Mouse (Mus musculus) adrenal gland, postnatal 25 days (tissue): Measurements from ENCODE around the gene Saxo1. TPM values are rescaled to one million over a fixed set of nuclear protein-coding genes. Genes with fewer than 3 reads are reported as not detected.

Source experiments
- DNase-seq: peaks from one replicate; pipeline ENCODE4 v3.0.0; 2021; ENCODE audit warnings: mixed read lengths
- long read RNA-seq: library from polyadenylated mRNA; stranded (forward); transcript quantifications from one replicate; pipeline ENCODE4 v2.0.0, GENCODE M21; 2021
- total RNA-seq: library from RNA; stranded (reverse); gene quantifications from 2 replicates; pipeline ENCODE4 v1.2.3, GENCODE M21; 2021

Saxo1 gene
- not detected in 2 replicates for total RNA-seq
- long read RNA-seq: 0 reads

DNA sequence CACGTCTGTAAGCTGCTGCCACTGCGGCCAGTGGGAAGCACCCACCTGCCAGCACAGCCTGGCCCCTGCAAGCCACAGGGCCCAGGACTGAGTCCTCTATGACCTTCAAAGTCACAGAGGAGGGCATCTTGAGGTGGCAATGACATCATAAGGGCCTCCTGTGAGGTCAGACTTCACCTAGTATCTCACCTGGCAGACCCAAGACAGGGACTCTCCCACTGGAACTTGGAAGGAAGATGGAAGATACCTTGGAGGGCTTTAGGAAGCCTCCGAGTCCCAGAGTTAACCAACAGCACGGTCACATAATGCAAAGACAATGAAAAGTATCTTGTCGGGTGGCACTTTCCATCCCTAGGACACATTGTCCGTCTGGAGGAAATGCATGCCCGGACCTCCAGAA, at the start of gene Saxo1:
Saxo1 (minus strand) TSS at position 101 of the 400 bp plus-strand sequence.
- DNase-seq: no peak

DNA sequence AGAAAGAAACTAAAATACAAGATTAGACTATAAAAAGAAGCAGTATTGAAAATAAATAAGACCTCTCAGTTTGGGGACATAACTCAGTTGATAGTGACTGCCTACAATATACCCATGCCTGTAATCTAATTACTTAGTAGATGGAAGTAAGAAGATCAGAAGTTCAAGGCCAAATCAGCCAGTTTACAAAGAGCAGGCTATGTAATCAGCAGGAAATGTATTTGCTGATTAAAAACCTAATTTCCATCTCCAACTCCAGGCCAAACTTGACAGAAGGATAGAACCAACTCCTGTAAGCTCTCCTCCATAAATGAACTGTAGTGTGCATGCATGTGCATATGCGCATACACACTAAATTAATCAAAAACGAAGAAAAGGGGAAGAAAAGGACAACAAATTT, 33.2 kb upstream of the Saxo1 start:
- no peak for DNase-seq

- no peak for DNase-seq
Measured at GRCm38 (mm10) chr4:86588236-86588635, 30.1 kb upstream of the Saxo1 start.

DNA sequence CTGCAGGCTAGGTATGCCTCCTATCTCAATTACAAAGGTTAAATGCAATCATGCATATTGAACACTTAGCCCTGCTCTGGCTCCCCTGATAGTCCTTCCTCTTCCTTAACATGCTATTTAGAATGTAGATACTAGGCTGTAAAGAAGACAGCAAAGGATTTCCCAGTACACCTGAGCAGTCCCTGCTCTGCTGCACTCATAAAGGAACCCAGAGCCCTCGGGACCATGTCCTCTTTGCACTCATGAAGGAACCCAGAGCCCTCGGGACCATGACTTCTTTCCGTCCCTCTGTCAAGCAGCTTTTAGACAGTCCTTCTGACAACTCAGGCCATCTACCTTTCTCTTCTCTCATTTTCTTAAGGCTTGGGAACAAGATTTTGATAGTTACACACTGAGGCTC, 22.5 kb upstream of the Saxo1 start:
- DNase-seq: no peak

- DNase-seq: no peak
Measured at GRCm38 (mm10) chr4:86580056-86580455, 21.9 kb upstream of the Saxo1 start.

GRCm38 (mm10) chr4:86576630-86577225, 18.6 kb upstream of the Saxo1 start:
- no peak for DNase-seq

- DNase-seq: no peak
Measured at GRCm38 (mm10) chr4:86576120-86576541, 18.0 kb upstream of the Saxo1 start.

DNA sequence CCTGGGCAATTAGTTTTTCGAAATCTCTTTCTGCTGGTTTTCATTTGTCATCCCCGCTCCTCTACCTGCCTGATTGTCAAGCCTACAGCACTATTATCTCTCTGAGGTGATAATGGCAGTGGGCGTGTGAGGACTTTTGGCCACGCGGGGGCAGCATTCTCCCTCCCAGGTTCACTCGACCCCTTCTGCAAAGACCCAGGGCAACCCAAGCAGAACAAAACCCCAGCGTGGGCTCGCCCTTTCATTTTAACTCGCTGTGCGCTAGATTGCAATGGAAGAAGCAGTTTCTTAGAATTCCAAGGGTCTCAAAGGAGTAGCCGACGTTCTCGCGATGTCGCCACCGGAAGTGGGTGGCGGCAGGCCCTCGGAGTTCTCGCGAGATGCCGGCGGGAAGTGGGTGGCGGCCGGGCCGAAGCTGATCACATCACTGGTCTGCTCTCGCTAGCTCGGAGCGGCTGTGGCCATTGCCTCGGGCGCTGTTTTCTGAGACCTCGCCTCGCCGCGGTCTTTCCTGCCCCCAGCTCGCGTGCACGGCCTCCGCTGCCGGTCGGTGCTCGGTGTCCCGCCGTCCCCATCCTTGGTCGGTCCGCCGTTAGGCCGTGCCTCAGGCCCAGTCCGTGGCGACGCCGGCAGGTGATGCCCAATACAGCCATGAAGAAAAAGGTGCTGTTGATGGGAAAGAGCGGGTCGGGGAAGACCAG, 17.3 kb upstream of the Saxo1 start, which contains the start of gene Rraga:
Rraga (plus strand) TSS at position 386 of the 701 bp plus-strand sequence.
- DNase-seq: peak; percentile 97

- DNase-seq: no peak
Measured at GRCm38 (mm10) chr4:86574939-86575282, 16.8 kb upstream of the Saxo1 start.

- DNase-seq: no peak
Measured at GRCm38 (mm10) chr4:86561061-86561460, 2.9 kb upstream of the Saxo1 start.

DNA sequence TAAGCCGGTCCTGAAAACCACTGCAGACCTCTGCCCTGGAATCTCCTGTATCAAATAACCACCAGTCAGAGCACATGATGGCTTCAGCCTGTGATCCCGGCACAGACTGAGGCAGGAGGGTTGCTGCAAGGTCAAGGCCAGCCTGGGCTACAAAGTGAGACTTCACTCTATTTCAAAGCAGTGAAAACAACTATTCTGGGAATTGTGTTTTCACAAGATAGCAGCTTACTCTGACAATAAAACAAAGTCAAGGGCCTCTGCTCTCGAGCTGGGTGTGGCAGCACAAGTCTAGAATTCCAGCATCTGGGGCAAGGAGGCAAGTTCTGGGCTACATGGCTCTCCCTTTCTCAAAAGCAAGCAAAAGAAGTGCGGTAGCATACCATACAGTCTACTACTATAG, 878 bp upstream of the Saxo1 start:
- DNase-seq: no peak

- no peak for DNase-seq
Measured at GRCm38 (mm10) chr4:86557371-86557770, 757 bp downstream of the Saxo1 start.

GRCm38 (mm10) chr4:86555035-86555707, 3.0 kb downstream of the Saxo1 start:
- no peak for DNase-seq

- DNase-seq: no peak
Measured at GRCm38 (mm10) chr4:86548332-86548731, 9.8 kb downstream of the Saxo1 start.

GRCm38 (mm10) chr4:86545615-86546014, 12.5 kb downstream of the Saxo1 start:
- DNase-seq: no peak

- DNase-seq: no peak
Measured at GRCm38 (mm10) chr4:86543999-86544398, 14.1 kb downstream of the Saxo1 start.

- no peak for DNase-seq
Measured at GRCm38 (mm10) chr4:86541573-86541972, 16.6 kb downstream of the Saxo1 start.

GRCm38 (mm10) chr4:86538936-86539335, 19.2 kb downstream of the Saxo1 start:
- no peak for DNase-seq

DNA sequence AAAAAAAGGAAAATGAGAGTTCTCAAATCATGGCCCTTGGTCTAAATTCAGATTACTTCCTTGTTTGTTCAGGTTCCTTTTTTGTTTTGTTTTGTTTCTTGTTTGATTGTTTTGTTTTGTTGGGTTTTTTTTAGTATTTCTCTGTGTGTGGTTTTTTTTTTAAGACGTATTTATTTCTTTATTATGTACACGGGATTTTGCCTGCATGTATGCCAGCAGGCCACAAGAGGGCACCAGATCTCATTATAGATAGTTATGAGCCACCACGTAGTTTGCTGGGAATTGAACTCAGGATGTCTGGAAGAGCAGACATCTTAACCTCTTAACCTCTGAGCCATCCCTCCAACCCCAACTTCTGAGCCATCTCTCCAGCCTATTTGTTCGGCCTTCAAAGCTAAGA, 20.2 kb downstream of the Saxo1 start:
- peak; percentile 27 for DNase-seq

DNA sequence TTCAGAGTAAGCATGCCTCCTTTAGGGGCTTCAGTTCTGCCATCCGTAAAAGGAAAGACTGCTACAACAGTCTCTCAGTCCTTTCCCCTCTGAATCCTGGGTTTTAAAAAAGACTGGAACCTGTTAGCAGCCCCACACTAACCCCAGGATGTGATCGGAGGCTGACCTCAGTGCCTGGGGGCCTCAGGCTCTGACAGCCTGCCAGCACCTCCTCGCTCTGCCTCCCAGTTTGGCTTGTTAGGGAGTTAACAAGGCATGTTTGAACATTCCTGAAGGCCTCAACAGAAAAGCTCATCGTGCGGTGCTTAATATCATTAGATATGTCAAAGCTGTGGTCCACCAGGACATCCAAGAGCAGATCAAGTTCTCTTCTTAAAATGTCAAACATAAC, 24.0 kb downstream of the Saxo1 start:
- no peak for DNase-seq

DNA sequence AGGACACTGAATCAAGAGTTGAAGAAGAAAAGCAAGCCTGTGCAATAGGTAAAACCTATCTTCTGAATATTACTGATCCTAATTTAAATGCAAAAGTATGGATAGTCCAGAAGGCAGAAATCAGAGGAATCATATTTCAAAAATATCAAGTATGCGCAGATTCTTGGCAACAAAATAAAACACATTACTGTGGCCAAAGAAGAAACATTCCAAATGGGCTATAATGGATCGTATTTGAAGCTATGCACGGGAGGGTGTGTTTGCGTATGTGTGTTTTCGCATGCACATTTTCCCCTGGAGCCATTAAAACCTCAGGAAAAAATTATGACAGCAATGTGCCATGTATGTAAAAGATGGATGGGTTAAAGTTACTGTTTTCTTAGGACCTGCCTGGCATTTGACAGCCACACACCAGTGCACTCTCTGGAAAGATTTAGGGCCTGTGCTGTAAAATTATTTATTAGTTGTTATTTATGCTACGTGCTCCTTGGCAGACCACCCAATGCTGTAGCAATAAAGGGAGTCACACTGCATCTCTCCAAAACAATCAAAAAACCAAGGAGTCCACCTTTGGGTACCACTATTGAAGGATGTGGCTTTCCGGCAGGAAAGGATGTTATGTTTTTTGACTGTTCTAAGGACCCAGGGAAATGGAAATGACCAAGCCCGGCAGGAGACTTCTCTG, 24.6 kb downstream of the Saxo1 start:
- no peak for DNase-seq

DNA sequence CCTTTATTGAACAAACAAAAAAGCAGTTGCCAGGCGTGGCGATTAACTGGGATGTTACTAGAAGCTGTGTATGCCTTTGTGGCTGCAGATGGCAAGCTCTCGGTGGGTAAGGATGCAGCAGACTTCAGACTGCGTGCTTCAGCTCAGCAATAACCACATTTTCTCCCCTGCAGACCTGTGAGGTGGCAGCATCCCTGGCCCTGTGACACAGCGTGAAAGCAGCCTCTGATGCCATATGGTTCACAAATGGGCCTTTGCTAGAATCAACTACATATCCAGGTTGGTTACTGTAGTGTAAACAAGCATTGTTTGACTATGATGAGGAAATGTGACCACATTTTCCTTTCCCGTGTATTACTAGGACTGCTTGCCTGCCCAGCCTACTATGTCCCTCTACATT, 29.0 kb downstream of the Saxo1 start:
- no peak for DNase-seq
